Mouse (Mus musculus) CH12.LX (cell line): ENCODE measurements at regions not wholly inside any gene's neighbourhood (a gene's known extent, or its start where the extent isn't known, plus 50 kb on each side); places are given as distances from the start of the nearest gene placed in this dataset.
A peak's percentile ranks its signal among the peaks of the same experiment; 100 is the strongest.

Experiments
- DNase-seq: peaks from one replicate; pipeline ENCODE4 v3.0.0-alpha.2; 2013; ENCODE audit errors: extremely low read depth
- H3K27ac ChIP-seq: 2 replicates; pipeline ENCODE4 v1.5.1; 2012; ENCODE audit warnings: low read depth, mild to moderate bottlenecking, control low read depth, moderate library complexity; ENCODE audit not compliant: insufficient read depth
- H3K27me3 ChIP-seq: replicated peaks from 2 replicates; pipeline ENCODE3; 2012; ENCODE audit warnings: inconsistent platforms
- H3K36me3 ChIP-seq, 2 experiments: replicated peaks in 1 of 2; 2 replicates each; pipeline versions ENCODE3 to v1.6.1; 2012; ENCODE audit warnings: inconsistent platforms in 1 of 2, low read length in 1 of 2, mild to moderate bottlenecking in 1 of 2, mixed read lengths in 1 of 2, moderate library complexity in 1 of 2; ENCODE audit not compliant: control insufficient read depth in 1 of 2, insufficient read depth in 1 of 2
- H3K4me1 ChIP-seq, 2 experiments: 2 replicates each; pipeline ENCODE4 v1.6.1; 2012; ENCODE audit warnings: inconsistent platforms in 1 of 2, moderate library complexity in 1 of 2; ENCODE audit not compliant: insufficient read depth in 2 of 2, control insufficient read depth in 1 of 2
- H3K4me2 ChIP-seq: 2 replicates; pipeline ENCODE4 v1.6.1; 2012; ENCODE audit warnings: low read depth, mild to moderate bottlenecking, control low read depth; ENCODE audit not compliant: poor library complexity, insufficient read depth, severe bottlenecking
- H3K4me3 ChIP-seq, 3 experiments: fragments of 150-350 bp in 1 of 3; sonication (generic) in 1 of 3; replicated peaks in 1 of 3; 2 replicates each; pipeline versions ENCODE3 to v1.5.1; 2011 to 2012; ENCODE audit warnings: low read depth in 2 of 3, low read length in 2 of 3, mild to moderate bottlenecking in 2 of 3, moderate library complexity in 2 of 3, control low read depth in 1 of 3, improper control_type of control experiment in 1 of 3, inconsistent platforms in 1 of 3, mixed read lengths in 1 of 3; ENCODE audit not compliant: poor library complexity in 1 of 3
- H3K79me2 ChIP-seq: replicated peaks from 2 replicates; pipeline ENCODE4 v1.6.1; 2012; ENCODE audit warnings: mild to moderate bottlenecking, moderate library complexity; ENCODE audit not compliant: control insufficient read depth, poor library complexity, insufficient read depth, severe bottlenecking; ENCODE audit errors: extremely low read depth
- H3K9ac ChIP-seq: 2 replicates; pipeline ENCODE4 v1.6.1; 2012; ENCODE audit warnings: low read depth, mild to moderate bottlenecking, control low read depth, moderate library complexity; ENCODE audit not compliant: insufficient read depth
- H3K9me3 ChIP-seq: replicated peaks from 2 replicates; pipeline ENCODE3; 2012; ENCODE audit warnings: low read length, inconsistent platforms, mixed read lengths
- BHLHE40 ChIP-seq: IDR thresholded peaks from 2 replicates; pipeline ENCODE4 v1.6.1; 2011; ENCODE audit warnings: mild to moderate bottlenecking, low read depth, low read length, improper control_type of control experiment
- CHD1 ChIP-seq: IDR thresholded peaks from 2 replicates; pipeline ENCODE4 v1.6.1; 2012; ENCODE audit warnings: low read depth, low read length, improper control_type of control experiment, inconsistent platforms
- CHD2 ChIP-seq: IDR thresholded peaks from 2 replicates; pipeline ENCODE4 v1.6.1; 2011; ENCODE audit warnings: low read length, improper control_type of control experiment
- CTCF ChIP-seq, 2 experiments: IDR thresholded peaks in 1 of 2; conservative IDR thresholded peaks in 1 of 2; 2 replicates each; pipeline ENCODE4 v1.5.1; 2011 to 2012; ENCODE audit warnings: low read depth in 2 of 2, low read length in 2 of 2, improper control_type of control experiment in 1 of 2, inconsistent platforms in 1 of 2, mild to moderate bottlenecking in 1 of 2, moderate library complexity in 1 of 2
- E2F4 ChIP-seq: IDR thresholded peaks from 2 replicates; pipeline ENCODE4 v1.6.1; 2011; ENCODE audit warnings: low read depth, low read length, improper control_type of control experiment; ENCODE audit not compliant: insufficient replicate concordance
- EP300 ChIP-seq: IDR thresholded peaks from 2 replicates; pipeline ENCODE4 v1.6.1; 2011; ENCODE audit warnings: low read length, improper control_type of control experiment
- ETS1 ChIP-seq: conservative IDR thresholded peaks from 2 replicates; pipeline ENCODE4 v1.6.1; 2012; ENCODE audit warnings: low read depth, mild to moderate bottlenecking, inconsistent platforms, low read length, improper control_type of control experiment, moderate library complexity
- GABPA ChIP-seq: IDR thresholded peaks from 2 replicates; pipeline ENCODE4 v1.6.1; 2012; ENCODE audit warnings: low read depth, low read length, improper control_type of control experiment, inconsistent platforms; ENCODE audit not compliant: insufficient replicate concordance
- HCFC1 ChIP-seq: IDR thresholded peaks from 2 replicates; pipeline ENCODE4 v1.6.1; 2012; ENCODE audit warnings: low read depth, mild to moderate bottlenecking, inconsistent platforms, low read length, improper control_type of control experiment
- IRF4 ChIP-seq: IDR thresholded peaks from 2 replicates; pipeline ENCODE4 v1.6.1; 2014; ENCODE audit warnings: low read depth, mild to moderate bottlenecking, inconsistent platforms, low read length, improper control_type of control experiment
- JUND ChIP-seq: conservative IDR thresholded peaks from 2 replicates; pipeline ENCODE4 v1.6.1; 2011; ENCODE audit warnings: low read depth, low read length, improper control_type of control experiment
- KAT2A ChIP-seq: IDR thresholded peaks from 2 replicates; pipeline ENCODE4 v1.6.1; 2012; ENCODE audit warnings: low read length, improper control_type of control experiment, inconsistent platforms; ENCODE audit not compliant: insufficient replicate concordance
- MAX ChIP-seq: IDR thresholded peaks from 2 replicates; pipeline ENCODE4 v1.6.1; 2011; ENCODE audit warnings: low read length, improper control_type of control experiment
- MEF2A ChIP-seq: IDR thresholded peaks from 2 replicates; pipeline ENCODE4 v1.6.1; 2014; ENCODE audit warnings: low read depth, mild to moderate bottlenecking, inconsistent platforms, low read length, improper control_type of control experiment, borderline replicate concordance
- MXI1 ChIP-seq: IDR thresholded peaks from 2 replicates; pipeline ENCODE4 v1.6.1; 2011; ENCODE audit warnings: mild to moderate bottlenecking, low read depth, low read length, improper control_type of control experiment
- MYC ChIP-seq: IDR thresholded peaks from 2 replicates; pipeline ENCODE4 v1.6.1; 2011; ENCODE audit warnings: low read depth, mild to moderate bottlenecking, improper control_type of control experiment, low read length
- NELFE ChIP-seq: IDR thresholded peaks from 2 replicates; pipeline ENCODE4 v1.6.1; 2011; ENCODE audit warnings: low read depth, low read length, improper control_type of control experiment
- NRF1 ChIP-seq: IDR thresholded peaks from 2 replicates; pipeline ENCODE4 v1.6.1; 2014; ENCODE audit warnings: low read depth, mild to moderate bottlenecking, inconsistent platforms, low read length, improper control_type of control experiment, moderate library complexity
- PAX5 ChIP-seq: IDR thresholded peaks from 2 replicates; pipeline ENCODE4 v1.6.1; 2012; ENCODE audit warnings: low read length, inconsistent platforms, mixed read lengths
- RAD21 ChIP-seq: IDR thresholded peaks from 2 replicates; pipeline ENCODE4 v1.6.1; 2011; ENCODE audit warnings: low read depth, mild to moderate bottlenecking, low read length, improper control_type of control experiment, moderate library complexity
- RCOR1 ChIP-seq: conservative IDR thresholded peaks from 2 replicates; pipeline ENCODE4 v1.6.1; 2012; ENCODE audit warnings: low read depth, mild to moderate bottlenecking, inconsistent platforms, low read length, improper control_type of control experiment
- SIN3A ChIP-seq: IDR thresholded peaks from 2 replicates; pipeline ENCODE4 v1.6.1; 2012; ENCODE audit warnings: low read length, improper control_type of control experiment, inconsistent platforms
- SMC3 ChIP-seq: IDR thresholded peaks from 2 replicates; pipeline ENCODE4 v1.6.1; 2011; ENCODE audit warnings: low read depth, low read length, improper control_type of control experiment
- TCF12 ChIP-seq: IDR thresholded peaks from 2 replicates; pipeline ENCODE4 v1.6.1; 2014; ENCODE audit warnings: low read depth, mild to moderate bottlenecking, inconsistent platforms, low read length, improper control_type of control experiment
- UBTF ChIP-seq: IDR thresholded peaks from 2 replicates; pipeline ENCODE4 v1.6.1; 2012; ENCODE audit warnings: low read depth, mild to moderate bottlenecking, inconsistent platforms, low read length, improper control_type of control experiment, moderate library complexity
- USF1 ChIP-seq: IDR thresholded peaks from 2 replicates; pipeline ENCODE4 v1.6.1; 2014; ENCODE audit warnings: low read depth, mild to moderate bottlenecking, inconsistent platforms, low read length, improper control_type of control experiment
- ZC3H11A ChIP-seq: IDR thresholded peaks from 2 replicates; pipeline ENCODE4 v1.6.1; 2012; ENCODE audit warnings: low read depth, mild to moderate bottlenecking, inconsistent platforms, low read length, improper control_type of control experiment
- ZKSCAN1 ChIP-seq: IDR thresholded peaks from 2 replicates; pipeline ENCODE4 v1.6.1; 2012; ENCODE audit warnings: low read depth, inconsistent platforms, low read length, improper control_type of control experiment, borderline replicate concordance
- ZMIZ1 ChIP-seq: IDR thresholded peaks from 2 replicates; pipeline ENCODE4 v1.6.1; 2012; ENCODE audit warnings: low read depth, mild to moderate bottlenecking, inconsistent platforms, low read length, improper control_type of control experiment
- ZNF384 ChIP-seq: IDR thresholded peaks from 2 replicates; pipeline ENCODE4 v1.6.1; 2012; ENCODE audit warnings: low read depth, low read length, improper control_type of control experiment, inconsistent platforms
- dilution Hi-C: fragments of 300-500 bp; cut with MboI; formaldehyde crosslinking; loops from 2 replicates; pipeline ENCODE4 v1.14.3; 2020; ENCODE audit warnings: low sequenced_read_pairs; ENCODE audit not compliant: extremely low pct_unique_long_range_greater_than_20kb, extremely low pct_ligation_motif_present
- in situ Hi-C: fragments of 300-500 bp; cut with MboI; formaldehyde crosslinking; loops from 3 replicates; pipeline ENCODE4 v1.14.3; 2019; ENCODE audit warnings: low sequenced_read_pairs, low pct_ligation_motif_present, low pct_unique_long_range_greater_than_20kb, mixed read lengths

DNA sequence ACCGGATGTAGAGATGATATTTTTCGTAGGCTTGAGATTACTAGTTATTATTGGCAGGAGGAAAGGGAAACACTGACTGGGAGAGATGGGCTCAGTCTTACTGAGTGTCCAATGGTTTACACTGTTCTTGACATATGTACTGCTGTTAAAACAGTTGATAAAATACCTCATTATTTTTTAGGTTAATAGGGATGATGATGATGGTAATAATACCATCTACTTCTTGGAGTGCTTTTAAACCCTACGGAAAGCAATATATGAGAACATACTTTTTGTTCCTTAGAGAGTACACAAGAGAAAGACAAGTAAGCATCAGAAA, 216.6 kb upstream of the Tacr3 start:
- Histone ChIP-seq H3K9me3 (no peaks in the 10 kb centered on the region), H3K27ac (no peak overlapping the region), H3K9ac (no peak overlapping the region), H3K79me2 (no peaks in the 10 kb centered on the region)
- TF ChIP-seq KAT2A: no peak
- TF ChIP-seq MXI1: 0 out of 2 replicates have a peak, but pooled peaks have one; percentile 25
- TF ChIP-seq EP300: 0 out of 2 replicates have a peak, but pooled peaks have one; percentile 43
- TF ChIP-seq ZMIZ1: peak; percentile 63
- peak; percentile 56 for TF ChIP-seq MAX
- TF ChIP-seq, all 38 proteins: peak for 4
- Histone ChIP-seq H3K4me1 (0 out of 4 replicates have a peak, but pooled peaks cover 0 to 3% of the 10 kb centered on the region in 2 experiments), H3K4me3 (no peak overlapping the region), H3K4me2 (peak overlapping the region; percentile 97), H3K27me3 (no peaks in the 10 kb centered on the region), H3K36me3 (no peaks in the 10 kb centered on the region)
- in situ Hi-C loops (no loop called here), dilution Hi-C loops (no loop called here)
- DNase-seq: no peak

DNA sequence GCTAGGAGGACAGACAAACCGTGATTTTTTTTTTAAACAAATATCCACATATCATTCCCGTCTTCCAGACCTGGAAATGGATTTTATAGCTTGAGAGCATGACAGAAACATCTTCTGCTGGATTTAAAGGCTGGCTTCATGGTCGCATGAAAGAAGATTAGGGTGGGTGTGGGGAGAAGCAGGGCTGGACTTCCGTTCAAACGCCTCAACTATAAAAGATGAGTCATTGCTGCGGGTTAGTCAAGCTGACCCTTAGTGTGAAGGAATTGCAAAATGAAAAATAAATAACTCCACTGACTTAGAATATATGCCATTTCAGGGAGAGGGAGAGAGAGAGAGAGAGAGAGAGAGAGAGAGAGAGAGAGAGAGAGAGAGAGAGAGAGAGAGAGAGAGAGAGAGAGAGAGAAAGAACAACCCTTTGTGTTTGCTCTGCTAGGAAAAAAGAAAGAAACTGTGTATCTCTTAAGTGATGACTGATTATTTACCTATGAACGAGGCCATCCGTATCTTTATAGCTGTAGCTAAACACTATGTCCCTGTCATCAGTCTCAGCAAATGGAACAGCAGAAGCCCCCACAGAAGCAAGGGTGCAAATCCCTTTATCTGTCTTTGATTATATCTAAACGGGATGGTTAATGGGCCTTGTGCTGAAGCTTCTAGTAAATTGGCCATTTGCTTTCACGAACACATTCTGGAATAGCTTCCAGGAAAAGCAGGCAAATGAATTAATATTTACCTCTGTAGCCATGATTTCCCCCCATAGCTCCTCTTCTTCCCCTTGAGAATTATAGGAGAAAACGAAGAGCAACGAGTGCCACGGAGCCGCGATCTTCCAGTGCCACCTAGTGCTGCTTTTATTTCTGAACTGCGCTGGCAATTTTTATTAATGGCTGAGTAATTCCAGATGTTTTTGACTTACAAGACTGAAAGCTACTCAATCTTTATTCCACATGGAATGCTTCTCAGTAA, 199.4 kb upstream of the Tacr3 start:
- Histone ChIP-seq H3K79me2 (no peaks in the 10 kb centered on the region), H3K27ac (no peak overlapping the region), H3K27me3 (no peaks in the 10 kb centered on the region), H3K9ac (peak overlapping the region; percentile 60), H3K4me2 (peak overlapping the region; percentile 75), H3K9me3 (no peaks in the 10 kb centered on the region), H3K36me3 (no peaks in the 10 kb centered on the region), H3K4me3 (peak overlapping the region in 2 of 3 experiments; percentile 17 to 39), H3K4me1 (peaks cover 5 to 13% of the 10 kb centered on the region in 2 experiments)
- peak; percentile 48 for DNase-seq
- dilution Hi-C loops (no loop called here), in situ Hi-C loops (no loop called here)
- TF ChIP-seq ZC3H11A (peak; percentile 72), RAD21 (peak; percentile 100), KAT2A (no peak), E2F4 (no peak), ETS1 (0 out of 2 replicates have a peak, but pooled peaks have one; percentile 5), ZKSCAN1 (no peak), NELFE (no peak), SIN3A (no peak), PAX5 (no peak), ZMIZ1 (no peak), USF1 (no peak), HCFC1 (no peak), CHD2 (no peak), MEF2A (no peak), NRF1 (no peak), IRF4 (peak; percentile 54; the same call in 1 of the 2 replicates), TCF12 (peak; percentile 28; the same call in 1 of the 2 replicates), MYC (no peak), CTCF (conservative IDR thresholded peaks at IDR 0.05 in 1 of 2, IDR thresholded peaks at IDR 0.05 in 1 of 2; ENCODE audit: low read depth in 2 of 2, low read length in 2 of 2) (peak; percentile 24 to 93; a peak in 3 of 4 replicates), ZNF384 (peak; percentile 29; the same call in 1 of the 2 replicates), EP300 (peak; percentile 29), RCOR1 (no peak), UBTF (no peak), JUND (no peak), SMC3 (peak; percentile 78), BHLHE40 (no peak), MXI1 (no peak), GABPA (no peak), CHD1 (0 out of 2 replicates have a peak, but pooled peaks have one; percentile 20)
